Mouse (Mus musculus): ENCODE measurements at regions not wholly inside any gene's neighbourhood (a gene's known extent, or its start where the extent isn't known, plus 50 kb on each side); places are given as distances from the start of the nearest gene placed in this dataset.

DNA sequence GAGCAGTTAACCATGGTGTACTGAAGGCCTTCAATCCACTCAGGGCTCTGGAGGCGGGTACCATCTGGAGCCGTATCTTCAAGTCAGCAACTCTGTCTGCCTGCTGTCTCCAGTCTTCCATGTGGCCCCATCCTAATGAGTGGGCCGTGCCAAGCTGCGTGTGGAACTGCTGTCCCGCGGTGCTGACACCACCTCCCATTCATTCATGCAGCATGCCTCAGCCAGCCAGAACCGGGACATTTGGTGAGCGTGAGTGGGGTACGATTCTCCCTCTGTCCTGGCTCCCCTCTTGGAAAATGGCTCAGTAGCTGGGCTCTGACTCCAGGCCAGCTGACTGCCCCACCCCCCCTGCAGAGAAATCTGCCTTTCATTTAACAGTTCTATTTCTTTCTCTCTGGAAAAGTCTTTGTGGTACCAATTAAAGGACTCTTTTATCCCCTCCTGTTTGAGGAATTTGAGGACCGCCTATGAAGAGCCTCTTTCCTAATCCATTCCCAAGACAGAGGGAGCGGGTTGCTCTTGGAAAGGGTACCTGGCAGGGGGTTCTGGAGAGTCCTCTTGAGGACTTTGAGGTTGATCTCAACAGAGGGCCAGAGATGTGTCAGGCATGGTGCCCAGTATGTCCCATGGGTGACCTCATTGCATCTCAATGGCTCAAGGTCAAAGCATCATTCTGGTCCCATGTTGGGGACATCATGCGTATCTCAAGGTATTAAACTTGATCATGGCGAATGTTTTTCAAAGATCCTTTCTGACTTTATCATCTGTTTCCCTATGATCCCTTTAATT is 55.5 kb upstream of the Brd7 start:
- no peak for DNase-seq (ENCODE audit: low spot score)

GRCm38 (mm10) chr8:88423264-88423663 is 61.3 kb upstream of the Brd7 start:
- DNase-seq (ENCODE audit: low spot score), result no peak

- peak; percentile 42 for DNase-seq (ENCODE audit: low spot score)
Observed at GRCm38 (mm10) chr8:88428560-88428959, 66.6 kb upstream of the Brd7 start.

GRCm38 (mm10) chr8:88431389-88431788 is 69.4 kb upstream of the Brd7 start:
- no peak for DNase-seq (ENCODE audit: low spot score)

DNA sequence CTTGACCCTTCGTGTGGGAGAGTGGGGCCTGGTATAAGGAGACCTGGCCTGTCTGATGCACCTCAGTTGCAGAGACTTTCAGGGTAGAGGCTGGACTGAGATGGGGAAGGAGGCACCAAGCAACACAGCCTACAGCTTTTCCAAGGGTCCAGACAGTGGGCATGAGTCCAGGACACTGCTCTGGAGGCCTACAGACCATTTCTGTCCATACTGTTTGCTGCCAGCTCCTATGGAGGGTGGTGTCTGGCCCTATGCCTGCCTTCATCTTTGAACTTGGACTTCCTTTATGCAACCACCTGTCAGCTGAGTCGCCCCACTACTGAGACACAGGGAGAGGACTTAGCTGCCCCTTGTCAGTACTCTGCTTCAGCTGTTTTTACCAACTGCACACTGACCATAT is 73.7 kb upstream of the Brd7 start:
- no peak for DNase-seq (ENCODE audit: low spot score)

DNA sequence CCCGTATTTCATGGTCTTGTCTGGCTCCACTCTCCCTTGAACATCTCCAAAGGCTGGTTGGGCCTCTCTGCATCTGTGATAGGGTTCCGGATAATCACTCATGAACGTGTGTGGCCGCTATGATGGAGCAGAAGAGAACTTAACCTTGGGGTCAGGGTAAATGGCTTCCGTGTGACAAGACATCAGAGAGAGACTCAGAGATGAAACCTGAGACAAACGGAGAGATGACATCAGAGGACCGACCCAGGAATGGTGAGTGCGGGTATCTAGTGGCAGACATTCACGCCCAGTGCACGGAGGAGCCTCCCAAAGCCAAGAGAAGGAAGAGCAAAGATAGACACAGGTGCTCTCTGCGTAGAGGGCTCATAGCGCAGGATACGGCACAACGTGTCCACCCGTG is 78.2 kb upstream of the Brd7 start:
- no peak for DNase-seq (ENCODE audit: low spot score)

DNA sequence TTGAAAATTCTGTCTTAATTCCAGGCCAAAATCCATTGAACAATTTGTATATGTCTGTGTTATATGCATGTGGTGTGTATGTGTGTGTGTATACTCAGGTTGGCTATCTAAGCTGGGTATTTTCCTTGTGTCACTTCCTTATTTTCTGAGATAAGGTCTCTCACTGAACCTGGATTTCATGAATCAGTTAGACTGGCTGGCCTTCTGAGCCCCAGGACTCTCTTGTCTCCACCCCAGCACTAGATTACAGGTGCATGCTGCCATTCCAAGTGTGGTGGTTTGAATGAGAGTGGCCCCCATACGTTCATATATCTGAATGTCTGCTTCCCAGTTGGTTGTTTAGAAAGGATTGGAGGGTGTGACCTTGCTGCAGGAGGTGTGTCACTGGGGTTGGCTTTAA is 77.8 kb upstream of the Nkd1 start:
- no peak for DNase-seq (ENCODE audit: low spot score)

DNA sequence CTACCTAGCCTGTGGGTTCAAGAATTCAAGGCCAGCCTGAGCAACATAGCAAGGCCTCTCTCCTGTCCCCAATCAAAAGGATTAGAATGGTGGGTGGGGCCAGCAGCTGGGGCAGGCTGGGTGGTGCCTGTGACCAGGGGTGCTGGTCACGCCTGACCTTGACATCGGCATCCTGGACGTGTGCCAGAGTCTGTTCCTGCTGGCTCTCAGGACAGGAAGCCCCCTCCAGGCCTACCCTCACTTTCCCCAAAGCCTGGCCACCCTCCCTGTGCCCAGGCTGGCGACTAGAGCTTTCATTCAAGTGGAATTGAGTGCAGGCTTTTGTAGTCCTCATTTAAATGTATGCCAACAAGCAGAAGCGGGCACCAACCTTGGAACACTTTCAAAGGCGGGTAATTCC is 73.7 kb upstream of the Nkd1 start:
- DNase-seq (ENCODE audit: low spot score), result peak; percentile 27

GRCm38 (mm10) chr8:88447844-88448535 is 73.2 kb upstream of the Nkd1 start:
- no peak for DNase-seq (ENCODE audit: low spot score)

DNA sequence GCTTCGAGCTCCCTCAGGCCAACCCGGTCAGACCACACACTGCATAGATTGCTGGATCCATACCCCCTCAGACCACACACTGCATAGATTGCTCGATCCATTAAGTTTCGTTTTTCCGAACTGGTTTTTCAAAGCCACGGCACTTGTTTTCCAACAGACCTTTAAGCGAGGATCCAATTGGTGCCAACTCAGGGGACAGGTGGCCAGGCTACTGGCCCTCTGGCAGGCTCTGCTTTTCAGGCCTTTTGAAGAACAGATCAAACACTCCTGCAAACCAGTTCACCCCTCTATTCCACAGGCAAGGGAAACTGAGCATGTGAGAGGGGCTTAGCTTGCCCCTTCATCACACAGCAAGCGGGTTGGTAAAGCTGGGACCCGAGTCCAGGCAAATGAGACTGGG is 72.2 kb upstream of the Nkd1 start:
- DNase-seq (ENCODE audit: low spot score), result no peak

GRCm38 (mm10) chr8:88449534-88449933 is 71.6 kb upstream of the Nkd1 start:
- no peak for DNase-seq (ENCODE audit: low spot score)

- DNase-seq (ENCODE audit: low spot score), result peak; percentile 21
Observed at GRCm38 (mm10) chr8:88450864-88451657, 70.1 kb upstream of the Nkd1 start.

DNA sequence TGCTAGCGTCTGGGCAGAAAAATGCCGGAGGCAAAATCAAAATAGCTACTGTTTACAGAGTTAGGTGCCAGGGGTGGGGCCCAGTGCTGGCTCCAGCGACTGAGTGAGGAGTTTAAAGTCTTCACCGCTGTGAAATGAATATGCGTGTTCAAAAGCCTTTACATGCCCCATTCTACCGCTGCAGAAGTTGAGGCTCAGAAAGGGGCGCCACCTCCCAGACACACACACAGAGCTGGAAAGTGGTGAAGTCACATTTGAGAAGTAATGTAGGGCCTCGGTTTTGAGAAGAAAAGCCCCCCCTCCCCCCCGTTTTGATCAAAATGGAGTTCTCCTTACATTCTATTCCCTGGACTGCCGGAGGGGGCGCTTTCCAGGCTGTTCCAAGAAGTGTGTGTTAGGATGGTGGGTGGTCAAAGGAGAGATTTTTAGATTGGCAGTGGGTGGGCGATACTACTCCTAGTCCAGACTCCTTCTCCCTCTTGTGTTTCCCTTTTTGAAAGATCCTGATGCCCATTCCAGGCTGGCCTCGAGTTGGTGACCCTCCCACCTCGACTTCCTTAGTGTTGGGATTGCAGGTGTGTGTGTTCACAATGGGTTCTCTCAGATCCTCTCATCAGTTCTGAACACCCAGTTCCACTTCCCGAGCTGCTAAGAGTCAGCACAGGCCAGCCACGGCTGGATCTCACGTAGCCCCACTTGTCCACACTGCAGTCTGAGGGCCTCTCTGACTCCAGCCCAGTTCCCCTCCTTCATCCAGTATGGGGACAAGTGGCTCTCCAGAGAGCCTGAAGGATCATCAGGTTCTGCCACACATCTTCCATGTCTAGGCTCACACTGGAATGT is 69.3 kb upstream of the Nkd1 start:
- DNase-seq (ENCODE audit: low spot score), result peak; percentile 78

DNA sequence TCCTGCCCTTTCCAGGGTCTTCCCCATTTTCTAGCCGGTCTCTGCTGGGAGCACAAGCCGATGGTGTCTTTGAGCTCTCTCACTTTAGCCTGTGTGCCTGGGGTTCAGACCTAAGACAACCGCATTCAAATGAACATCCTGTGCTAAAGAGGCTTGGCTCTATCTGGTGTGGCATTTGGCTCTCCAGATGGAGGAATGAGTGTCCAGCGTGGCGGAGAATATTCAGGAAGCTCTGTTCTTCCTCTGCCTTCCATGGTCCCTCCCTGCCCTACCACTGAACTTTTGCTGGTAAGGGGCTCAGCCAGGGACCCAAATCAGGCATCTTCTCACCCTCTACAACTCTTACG is 68.7 kb upstream of the Nkd1 start:
- no peak for DNase-seq (ENCODE audit: low spot score)

GRCm38 (mm10) chr8:88454048-88454696 is 67.0 kb upstream of the Nkd1 start:
- peak; percentile 49 for DNase-seq (ENCODE audit: low spot score)

DNA sequence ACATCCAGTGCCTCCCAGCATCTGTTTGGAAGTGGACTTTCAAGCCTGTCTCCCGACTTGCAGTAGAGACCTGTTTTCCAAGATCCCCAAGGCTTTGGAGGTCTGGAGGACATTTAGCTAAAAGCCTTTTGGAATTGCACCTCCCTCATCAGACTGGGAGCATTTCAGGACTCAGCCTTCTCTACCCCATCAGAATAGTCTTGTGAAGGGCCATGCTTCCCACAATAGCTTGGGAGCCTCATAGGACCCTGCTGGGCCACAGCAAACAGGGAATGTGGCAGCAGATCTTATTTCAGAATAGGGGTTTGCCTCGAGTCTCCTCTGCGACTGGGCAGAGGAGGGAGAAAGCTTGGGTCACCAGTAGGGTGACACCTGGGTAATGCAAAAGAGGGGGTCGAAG is 66.2 kb upstream of the Nkd1 start:
- DNase-seq (ENCODE audit: low spot score), result no peak

DNA sequence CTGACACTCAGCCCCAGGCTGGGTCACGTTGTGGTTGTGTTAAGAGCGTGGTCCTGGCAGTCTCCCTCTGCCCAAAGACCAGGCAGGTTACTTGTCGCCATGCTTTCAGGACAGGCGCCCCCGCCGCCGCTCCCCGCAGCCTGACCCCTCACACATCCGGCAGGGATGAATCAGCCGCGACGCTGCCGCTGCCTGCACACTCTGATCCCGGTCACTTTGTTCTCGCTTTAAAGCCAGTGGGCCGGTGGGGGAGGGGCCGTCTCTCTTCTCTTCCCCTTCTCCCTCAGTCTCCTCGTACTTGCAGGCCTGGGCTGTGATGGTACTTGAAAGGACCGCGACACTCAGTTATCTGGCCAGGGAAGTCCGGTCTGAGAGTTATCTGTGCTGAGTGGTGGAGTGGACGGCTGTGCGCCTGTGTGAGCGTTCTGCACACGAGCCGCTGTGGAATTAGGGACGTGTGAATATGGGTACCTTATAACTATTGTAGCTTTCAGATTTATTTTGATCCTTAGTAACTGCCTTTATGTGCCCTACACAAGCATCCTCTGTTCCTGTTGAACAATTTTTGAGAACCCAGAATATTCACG is 65.6 kb upstream of the Nkd1 start:
- DNase-seq (ENCODE audit: low spot score), result no peak

DNA sequence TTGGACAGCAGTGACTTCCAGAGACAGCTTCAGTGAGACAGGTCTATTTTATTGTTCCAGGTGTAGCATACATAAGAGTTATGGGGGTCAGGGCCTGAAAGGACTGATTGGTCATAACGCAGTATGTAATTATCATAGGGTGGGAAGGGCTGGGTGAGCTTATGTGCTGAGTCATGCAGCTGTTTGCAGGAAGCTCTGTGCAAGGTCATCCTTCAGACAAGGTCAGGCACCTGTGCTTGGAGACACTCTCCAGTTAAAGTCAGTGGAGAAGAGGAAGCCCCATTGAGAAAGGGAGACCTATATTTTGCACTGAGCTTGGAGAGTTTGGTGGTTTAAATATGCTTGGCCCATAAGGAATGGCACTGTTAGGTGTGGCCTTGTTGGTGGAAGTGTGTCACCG is 62.0 kb upstream of the Nkd1 start:
- no peak for DNase-seq (ENCODE audit: low spot score)

DNA sequence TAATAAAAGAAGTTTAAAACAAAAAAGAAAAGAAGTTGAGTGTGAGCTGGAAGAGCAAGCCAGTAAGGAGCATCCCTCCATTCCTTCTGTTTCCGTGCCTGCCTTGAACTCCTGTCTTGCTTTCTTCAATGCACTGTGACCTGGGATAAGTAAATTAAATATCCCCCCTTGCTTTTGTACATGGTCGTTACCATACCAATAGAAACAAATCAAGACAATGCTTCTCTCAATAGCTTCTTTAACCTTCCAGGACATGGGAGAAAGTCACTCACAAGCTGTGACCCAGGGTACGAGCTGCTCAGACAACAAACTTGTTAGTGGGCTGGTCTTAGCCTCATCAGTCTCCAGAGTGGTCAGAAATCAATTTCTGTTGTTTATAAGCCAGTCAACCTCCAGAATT is 53.4 kb upstream of the Nkd1 start:
- no peak for DNase-seq (ENCODE audit: low spot score)

DNA sequence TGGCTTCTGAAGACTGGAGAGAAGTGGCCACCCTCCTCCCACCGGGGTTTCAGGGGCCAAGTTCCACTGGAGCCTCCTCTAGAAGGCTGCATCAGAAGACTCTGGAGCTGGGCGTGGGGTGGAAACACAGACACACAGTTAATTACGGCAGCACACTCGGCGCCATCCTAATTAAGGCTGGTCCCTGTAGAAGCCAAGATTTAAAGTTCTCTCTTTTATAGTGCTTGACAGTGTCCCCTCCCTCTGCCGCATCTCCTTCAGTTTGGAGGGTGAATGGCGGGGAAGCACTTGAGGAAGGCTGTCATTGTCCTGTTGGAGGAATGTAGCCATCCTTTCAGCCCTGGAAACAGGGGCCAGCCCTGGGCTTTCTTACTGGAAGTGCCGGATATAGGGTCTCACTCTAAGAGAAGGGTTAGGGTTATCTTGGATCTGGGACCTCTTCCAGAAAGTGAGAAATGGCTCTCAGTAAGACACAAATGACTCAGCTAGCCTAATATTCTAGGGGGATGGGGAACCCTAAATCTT is 50.2 kb upstream of the Nkd1 start:
- DNase-seq (ENCODE audit: low spot score), result no peak
